Mouse (Mus musculus) intestine, embryonic 16.5 days (tissue): ENCODE results near the gene Adam12. TPM values are rescaled to one million over a fixed set of nuclear protein-coding genes. Genes with fewer than 3 reads are reported as not detected.

Source experiments
- ATAC-seq: fragments of 200-750 bp; cut with Nextera tagmentation; 2 replicates; pipeline ENCODE4 v1.8.0; 2017; ENCODE audit warnings: moderate TSS enrichment, moderate library complexity
- H3K27ac ChIP-seq: fragments of 300-500 bp; sonication (generic); 2 replicates; pipeline ENCODE4 v1.5.1; 2014; ENCODE audit warnings: mild to moderate bottlenecking, low read length
- H3K27me3 ChIP-seq: fragments of 300-500 bp; sonication (generic); replicated peaks from 2 replicates; pipeline ENCODE4 v1.6.1; 2014; ENCODE audit warnings: low read length, control low read depth, mixed read lengths; ENCODE audit not compliant: control insufficient read depth, insufficient read depth
- H3K36me3 ChIP-seq: fragments of 300-500 bp; sonication (generic); 2 replicates; pipeline ENCODE4 v1.6.1; 2014; ENCODE audit warnings: low read length, control low read depth; ENCODE audit not compliant: control insufficient read depth, insufficient read depth
- H3K4me1 ChIP-seq: fragments of 300-500 bp; sonication (generic); 2 replicates; pipeline ENCODE4 v1.6.1; 2014; ENCODE audit warnings: low read length, control low read depth, mixed read lengths; ENCODE audit not compliant: control insufficient read depth, insufficient read depth
- H3K4me2 ChIP-seq: fragments of 300-500 bp; sonication (generic); 2 replicates; pipeline ENCODE4 v1.6.1; 2014; ENCODE audit warnings: low read depth, low read length, control low read depth
- H3K4me3 ChIP-seq: fragments of 300-500 bp; sonication (generic); 2 replicates; pipeline ENCODE4 v1.5.1; 2014; ENCODE audit warnings: mild to moderate bottlenecking, low read length
- H3K9ac ChIP-seq: fragments of 300-500 bp; sonication (generic); 2 replicates; pipeline ENCODE4 v1.6.1; 2014; ENCODE audit warnings: low read depth, low read length
- H3K9me3 ChIP-seq: fragments of 300-500 bp; sonication (generic); 2 replicates; pipeline ENCODE4 v1.6.1; 2016; ENCODE audit warnings: low read length, control low read depth; ENCODE audit not compliant: control insufficient read depth
- WGBS: fragments of 180-500 bp; shearing (Covaris S2); extraction: QIAGEN DNeasy Blood & Tissue Kit; methylation state at CpG from one replicate; pipeline ENCODE4 v1.1.7; 2014; 5-methylcytosine and 5-hydroxymethylcytosine counted together
- polyA plus RNA-seq: library from polyadenylated mRNA; unstranded; fragments of >200 nt; fragmentation: Nextera tagmentation; extraction: Ambion mirVana; gene quantifications from 2 replicates; pipeline ENCODE4 v1.2.1, GENCODE M21; 2015

Adam12 gene
- polyA plus RNA-seq, 1 experiment from 2014 or later = 3.0 TPM

GRCm38 (mm10) chr7:134188565-134188964 is 43.4 kb downstream of the Adam12 start:
- no peak overlapping the region for H3K9ac ChIP-seq
- ATAC-seq = no peak
- no peaks in the 10 kb centered on the region for H3K36me3 ChIP-seq
- no peak overlapping the region for H3K27ac ChIP-seq
- no peaks in the 10 kb centered on the region; the same call in 1 of the 2 replicates for H3K4me1 ChIP-seq
- H3K4me2 ChIP-seq = no peak overlapping the region
- H3K9me3 ChIP-seq = no peaks in the 10 kb centered on the region
- WGBS = 66% methylated on average over 6 of the region's 6 CpGs
- H3K27me3 ChIP-seq = no peaks in the 10 kb centered on the region
- H3K4me3 ChIP-seq = no peak overlapping the region

GRCm38 (mm10) chr7:134187946-134188345 is 44.0 kb downstream of the Adam12 start:
- Histone ChIP-seq H3K4me3 (no peak overlapping the region), H3K9ac (no peak overlapping the region), H3K4me2 (no peak overlapping the region), H3K27me3 (no peaks in the 10 kb centered on the region), H3K27ac (no peak overlapping the region), H3K4me1 (no peaks in the 10 kb centered on the region; the same call in 1 of the 2 replicates), H3K36me3 (no peaks in the 10 kb centered on the region), H3K9me3 (no peaks in the 10 kb centered on the region)
- no peak for ATAC-seq
- WGBS = 67% methylated on average over 1 of the region's 1 CpGs

- H3K27me3 ChIP-seq = no peaks in the 10 kb centered on the region
- WGBS = 89% methylated on average over 10 of the region's 10 CpGs
- H3K9ac ChIP-seq = no peak overlapping the region
- H3K36me3 ChIP-seq = no peaks in the 10 kb centered on the region
- H3K9me3 ChIP-seq = no peaks in the 10 kb centered on the region
- H3K4me2 ChIP-seq = no peak overlapping the region
- no peak for ATAC-seq
- H3K4me1 ChIP-seq = no peaks in the 10 kb centered on the region; the same call in 1 of the 2 replicates
- no peak overlapping the region for H3K4me3 ChIP-seq
- H3K27ac ChIP-seq = no peak overlapping the region
These were observed 45.4 kb downstream of the Adam12 start for GRCm38 (mm10) chr7:134186497-134186896.

- Histone ChIP-seq H3K4me3 (no peak overlapping the region), H3K9me3 (no peaks in the 10 kb centered on the region), H3K4me1 (no peaks in the 10 kb centered on the region; the same call in 1 of the 2 replicates), H3K4me2 (no peak overlapping the region), H3K36me3 (no peaks in the 10 kb centered on the region), H3K9ac (no peak overlapping the region), H3K27ac (no peak overlapping the region), H3K27me3 (no peaks in the 10 kb centered on the region)
- ATAC-seq = no peak
- WGBS = 71% methylated on average over 4 of the region's 4 CpGs
These were observed 46.2 kb downstream of the Adam12 start for GRCm38 (mm10) chr7:134185751-134186150.

- Histone ChIP-seq H3K9ac (no peak overlapping the region), H3K27ac (no peak overlapping the region), H3K4me2 (no peak overlapping the region), H3K4me3 (no peak overlapping the region), H3K36me3 (no peaks in the 10 kb centered on the region), H3K27me3 (no peaks in the 10 kb centered on the region), H3K9me3 (no peaks in the 10 kb centered on the region), H3K4me1 (no peaks in the 10 kb centered on the region)
- WGBS = 53% methylated on average over 1 of the region's 1 CpGs
- no peak for ATAC-seq
These were observed 50.2 kb downstream of the Adam12 start for GRCm38 (mm10) chr7:134181717-134182116.

- Histone ChIP-seq H3K4me2 (no peak overlapping the region), H3K9me3 (no peaks in the 10 kb centered on the region), H3K27ac (no peak overlapping the region), H3K27me3 (no peaks in the 10 kb centered on the region), H3K9ac (no peak overlapping the region), H3K4me3 (no peak overlapping the region), H3K36me3 (no peaks in the 10 kb centered on the region), H3K4me1 (no peaks in the 10 kb centered on the region)
- 79% methylated on average over 1 of the region's 1 CpGs for WGBS
- no peak for ATAC-seq
These were observed 50.9 kb downstream of the Adam12 start for GRCm38 (mm10) chr7:134181056-134181455.

GRCm38 (mm10) chr7:134177051-134177450 is 54.9 kb downstream of the Adam12 start:
- 61% methylated on average over 2 of the region's 2 CpGs for WGBS
- no peak overlapping the region for H3K27ac ChIP-seq
- no peaks in the 10 kb centered on the region for H3K9me3 ChIP-seq
- no peak overlapping the region for H3K4me2 ChIP-seq
- H3K9ac ChIP-seq = no peak overlapping the region
- H3K4me1 ChIP-seq = no peaks in the 10 kb centered on the region
- no peak for ATAC-seq
- H3K27me3 ChIP-seq = no peaks in the 10 kb centered on the region
- H3K36me3 ChIP-seq = no peaks in the 10 kb centered on the region
- no peak overlapping the region for H3K4me3 ChIP-seq

GRCm38 (mm10) chr7:134175201-134175600 is 56.7 kb downstream of the Adam12 start:
- Histone ChIP-seq H3K27me3 (no peaks in the 10 kb centered on the region), H3K9ac (no peak overlapping the region), H3K4me2 (no peak overlapping the region), H3K9me3 (no peaks in the 10 kb centered on the region), H3K27ac (no peak overlapping the region), H3K4me1 (no peaks in the 10 kb centered on the region), H3K4me3 (no peak overlapping the region), H3K36me3 (no peaks in the 10 kb centered on the region)
- no peak for ATAC-seq
- WGBS = 80% methylated on average over 4 of the region's 4 CpGs

- H3K4me2 ChIP-seq = no peak overlapping the region
- no peak for ATAC-seq
- no peak overlapping the region for H3K27ac ChIP-seq
- 83% methylated on average over 14 of the region's 14 CpGs for whole genome bisulfite sequencing
- H3K4me3 ChIP-seq = no peak overlapping the region
- no peaks in the 10 kb centered on the region for H3K27me3 ChIP-seq
- H3K9ac ChIP-seq = no peak overlapping the region
- no peaks in the 10 kb centered on the region for H3K4me1 ChIP-seq
- H3K9me3 ChIP-seq = no peaks in the 10 kb centered on the region
- H3K36me3 ChIP-seq = no peaks in the 10 kb centered on the region
These were observed 58.4 kb downstream of the Adam12 start for GRCm38 (mm10) chr7:134173442-134174090.
